30 mouse cellular contexts compared by ENCODE assay signal in genomic region chr3:52531686-52532351, GRCm38 (mm10).
A peak's percentile ranks its signal among the peaks of the same experiment; 100 is the strongest.
DNase-seq lines count a peak whose midpoint lies in the region; ATAC-seq and TF ChIP-seq lines count a peak whose summit lies in the region.
"Had no signal": no experiment of that assay in that cellular context is flagged by ENCODE, and none has a peak within 500 bp of the region (broad histone marks: within the 10 kb centered on the region; RNA-seq: fewer than 3 reads in every experiment).

No protein-coding gene starts in this region.

- no peak overlapping the region for H3K4me2 ChIP-seq in midbrain, embryonic 14.5 days (ENCODE audit: low read length)
- H3K4me2 ChIP-seq in midbrain, embryonic 15.5 days, result no peak overlapping the region
- H3K4me2 ChIP-seq in stomach, embryonic 16.5 days (ENCODE audit: low read depth, low read length), result no peak overlapping the region
- no peak overlapping the region for H3K4me2 ChIP-seq in stomach, postnatal 0 days (replicated peaks; ENCODE audit: low read depth)
- H3K4me2 ChIP-seq in intestine, embryonic 15.5 days (replicated peaks), result no peak overlapping the region
- H3K4me2 ChIP-seq: embryonic facial prominence, embryonic 12.5 days; forebrain, embryonic 15.5 days; hindbrain, embryonic 15.5 days; limb, embryonic 15.5 days had no signal

- no peak overlapping the region for H3K27ac ChIP-seq in heart, embryonic 10.5 days
- 0 out of 2 replicates have a peak overlapping the region, but pooled peaks have one; percentile 9 for H3K27ac ChIP-seq in midbrain, embryonic 14.5 days (replicated peaks; ENCODE audit: low read depth, low read length)
- H3K27ac ChIP-seq in midbrain, embryonic 15.5 days, result no peak overlapping the region
- H3K27ac ChIP-seq in stomach, embryonic 16.5 days (ENCODE audit: low read length), result no peak overlapping the region
- no peak overlapping the region for H3K27ac ChIP-seq in stomach, postnatal 0 days (replicated peaks)
- H3K27ac ChIP-seq in intestine, embryonic 15.5 days, result no peak overlapping the region
- H3K27ac ChIP-seq: embryonic facial prominence, embryonic 12.5 days; forebrain, embryonic 15.5 days; hindbrain, embryonic 15.5 days; kidney, postnatal 0 days; limb, embryonic 10.5 days; limb, embryonic 15.5 days; liver, embryonic 14.5 days; macrophage had no signal

- H3K36me3 ChIP-seq in heart, embryonic 10.5 days, result no peaks in the 10 kb centered on the region
- H3K36me3 ChIP-seq in midbrain, embryonic 14.5 days (ENCODE audit: control insufficient read depth, insufficient read depth, low read length), result no peaks in the 10 kb centered on the region
- no peaks in the 10 kb centered on the region for H3K36me3 ChIP-seq in midbrain, embryonic 15.5 days (replicated peaks)
- no peaks in the 10 kb centered on the region for H3K36me3 ChIP-seq in stomach, embryonic 16.5 days (ENCODE audit: control insufficient read depth, insufficient read depth, low read length)
- H3K36me3 ChIP-seq in stomach, postnatal 0 days (ENCODE audit: control insufficient read depth, insufficient read depth, low read length), result no peaks in the 10 kb centered on the region
- H3K36me3 ChIP-seq in intestine, embryonic 15.5 days, result no peaks in the 10 kb centered on the region
- H3K36me3 ChIP-seq: embryonic facial prominence, embryonic 12.5 days; forebrain, embryonic 15.5 days; hindbrain, embryonic 15.5 days; limb, embryonic 10.5 days; limb, embryonic 15.5 days had no signal

- 66% methylated on average over 8 of the region's 8 CpGs for WGBS in heart, embryonic 10.5 days
- 69% methylated on average over 8 of the region's 8 CpGs for WGBS in midbrain, embryonic 14.5 days
- WGBS in midbrain, embryonic 15.5 days, result 74% methylated on average over 8 of the region's 8 CpGs
- 45% methylated on average over 8 of the region's 8 CpGs for WGBS in stomach, embryonic 16.5 days
- 46% methylated on average over 8 of the region's 8 CpGs for WGBS in stomach, postnatal 0 days
- WGBS in intestine, embryonic 15.5 days, result 53% methylated on average over 8 of the region's 8 CpGs

- TF ChIP-seq EP300 in stomach, postnatal 0 days (optimal IDR thresholded peaks at IDR 0.05), result no peak

- no peak for ATAC-seq in midbrain, embryonic 14.5 days (ENCODE audit: low FRiP score, low TSS enrichment)
- ATAC-seq in midbrain, embryonic 15.5 days (replicated peaks), result no peak
- ATAC-seq in stomach, embryonic 16.5 days (ENCODE audit: insufficient read depth, low FRiP score), result peak; percentile 28; the same call in 1 of the 2 replicates
- no peak for ATAC-seq in stomach, postnatal 0 days (ENCODE audit: low FRiP score, low TSS enrichment)
- ATAC-seq in intestine, embryonic 15.5 days, result no peak
- ATAC-seq: CD4-positive, CD25-positive, alpha-beta regulatory T cell, adult 4 months; forebrain, embryonic 15.5 days; intestine, embryonic 16.5 days had no signal

- no peak for TF ChIP-seq CTCF in stomach, postnatal 0 days (IDR thresholded peaks at IDR 0.05; ENCODE audit: low read depth)

- no peak overlapping the region for H3K4me3 ChIP-seq in heart, embryonic 10.5 days
- no peak overlapping the region for H3K4me3 ChIP-seq in midbrain, embryonic 14.5 days (replicated peaks; ENCODE audit: low read depth, low read length)
- H3K4me3 ChIP-seq in midbrain, embryonic 15.5 days, result no peak overlapping the region
- no peak overlapping the region for H3K4me3 ChIP-seq in stomach, embryonic 16.5 days (replicated peaks; ENCODE audit: low read length)
- no peak overlapping the region for H3K4me3 ChIP-seq in stomach, postnatal 0 days (ENCODE audit: low read depth, low read length)
- H3K4me3 ChIP-seq in intestine, embryonic 15.5 days (replicated peaks), result no peak overlapping the region
- H3K4me3 ChIP-seq: embryonic facial prominence, embryonic 12.5 days; forebrain, embryonic 15.5 days; hindbrain, embryonic 15.5 days; limb, embryonic 10.5 days; limb, embryonic 15.5 days had no signal

- no peak overlapping the region for H3K9ac ChIP-seq in midbrain, embryonic 14.5 days (replicated peaks; ENCODE audit: low read length)
- no peak overlapping the region for H3K9ac ChIP-seq in midbrain, embryonic 15.5 days
- no peak overlapping the region for H3K9ac ChIP-seq in stomach, embryonic 16.5 days (ENCODE audit: low read length)
- no peak overlapping the region for H3K9ac ChIP-seq in stomach, postnatal 0 days (ENCODE audit: low read length)
- H3K9ac ChIP-seq in intestine, embryonic 15.5 days, result no peak overlapping the region
- H3K9ac ChIP-seq: embryonic facial prominence, embryonic 12.5 days; forebrain, embryonic 15.5 days; hindbrain, embryonic 15.5 days; limb, embryonic 15.5 days; liver, embryonic 14.5 days had no signal

- H3K27me3 ChIP-seq in heart, embryonic 10.5 days (ENCODE audit: insufficient read depth, poor library complexity, severe bottlenecking), result no peaks in the 10 kb centered on the region
- H3K27me3 ChIP-seq in midbrain, embryonic 14.5 days (ENCODE audit: control insufficient read depth, insufficient read depth, low read length), result no peaks in the 10 kb centered on the region; the same call in 1 of the 2 replicates
- H3K27me3 ChIP-seq in midbrain, embryonic 15.5 days (replicated peaks), result no peaks in the 10 kb centered on the region
- H3K27me3 ChIP-seq in stomach, embryonic 16.5 days (ENCODE audit: control insufficient read depth, insufficient read depth, low read length), result no peaks in the 10 kb centered on the region
- H3K27me3 ChIP-seq in stomach, postnatal 0 days (ENCODE audit: control insufficient read depth, insufficient read depth, low read length), result no peaks in the 10 kb centered on the region
- H3K27me3 ChIP-seq in intestine, embryonic 15.5 days (replicated peaks), result no peaks in the 10 kb centered on the region
- H3K27me3 ChIP-seq: embryonic facial prominence, embryonic 12.5 days; forebrain, embryonic 15.5 days; hindbrain, embryonic 15.5 days; limb, embryonic 15.5 days had no signal

- H3K4me1 ChIP-seq in heart, embryonic 10.5 days, result peaks cover 2% of the 10 kb centered on the region; the same call in 1 of the 2 replicates
- no peaks in the 10 kb centered on the region for H3K4me1 ChIP-seq in midbrain, embryonic 14.5 days (ENCODE audit: control insufficient read depth, insufficient read depth, low read length)
- H3K4me1 ChIP-seq in midbrain, embryonic 15.5 days, result no peaks in the 10 kb centered on the region
- H3K4me1 ChIP-seq in stomach, embryonic 16.5 days (ENCODE audit: control insufficient read depth, insufficient read depth, low read length), result no peaks in the 10 kb centered on the region
- H3K4me1 ChIP-seq in stomach, postnatal 0 days (replicated peaks; ENCODE audit: control insufficient read depth, insufficient read depth), result 0 out of 2 replicates have a peak, but pooled peaks cover 2% of the 10 kb centered on the region
- H3K4me1 ChIP-seq in intestine, embryonic 15.5 days (replicated peaks), result no peaks in the 10 kb centered on the region

- no peaks in the 10 kb centered on the region for H3K9me3 ChIP-seq in heart, embryonic 10.5 days
- H3K9me3 ChIP-seq in midbrain, embryonic 14.5 days (ENCODE audit: control insufficient read depth, low read length), result no peaks in the 10 kb centered on the region
- H3K9me3 ChIP-seq in midbrain, embryonic 15.5 days, result no peaks in the 10 kb centered on the region
- H3K9me3 ChIP-seq in stomach, embryonic 16.5 days (replicated peaks; ENCODE audit: control insufficient read depth, low read length), result no peaks in the 10 kb centered on the region
- H3K9me3 ChIP-seq in stomach, postnatal 0 days (ENCODE audit: control insufficient read depth, low read length), result no peaks in the 10 kb centered on the region
- no peaks in the 10 kb centered on the region for H3K9me3 ChIP-seq in intestine, embryonic 15.5 days
- H3K9me3 ChIP-seq: embryonic facial prominence, embryonic 12.5 days; forebrain, embryonic 15.5 days; hindbrain, embryonic 15.5 days; limb, embryonic 10.5 days; limb, embryonic 15.5 days had no signal

- peak; percentile 68 for DNase-seq in heart, adult 11 months
- no peak for DNase-seq in heart, embryonic 10.5 days (ENCODE audit: low spot score)
- no peak for DNase-seq in midbrain, embryonic 14.5 days
- no peak for DNase-seq in stomach, postnatal 0 days (ENCODE audit: low spot score)
- DNase-seq: adrenal gland, postnatal 25 days; cerebellum, adult 11-12 months; cerebellum, adult 9-11 months; embryo, embryonic 11 days; heart, postnatal 14 days; kidney, adult 8-10 months; kidney, postnatal 4 days; lung, adult 2 months; lung, postnatal 10 days; right cerebral cortex, adult 18-20 months; spleen, adult 18-20 months; thymus, adult 2 months; thymus, postnatal 36 days had no signal
